Mouse (Mus musculus): ENCODE results near the gene Csrnp3. TPM values are rescaled to one million over a fixed set of nuclear protein-coding genes. Genes with fewer than 3 reads are reported as not detected.
A peak's percentile ranks its signal among the peaks of the same experiment; 100 is the strongest.

Gene Csrnp3
- total RNA-seq, 2 experiments from 2014 or later, result 89.4 to 92.6 TPM

- intact Hi-C loops (cut with DNase I), result no loop called here
- DNase-seq (ENCODE audit: low spot score in 2 of 2), result peak; percentile 35 to 53
Measured at GRCm38 (mm10) chr2:65859767-65860727, 14.5 kb downstream of the Csrnp3 start.

DNA sequence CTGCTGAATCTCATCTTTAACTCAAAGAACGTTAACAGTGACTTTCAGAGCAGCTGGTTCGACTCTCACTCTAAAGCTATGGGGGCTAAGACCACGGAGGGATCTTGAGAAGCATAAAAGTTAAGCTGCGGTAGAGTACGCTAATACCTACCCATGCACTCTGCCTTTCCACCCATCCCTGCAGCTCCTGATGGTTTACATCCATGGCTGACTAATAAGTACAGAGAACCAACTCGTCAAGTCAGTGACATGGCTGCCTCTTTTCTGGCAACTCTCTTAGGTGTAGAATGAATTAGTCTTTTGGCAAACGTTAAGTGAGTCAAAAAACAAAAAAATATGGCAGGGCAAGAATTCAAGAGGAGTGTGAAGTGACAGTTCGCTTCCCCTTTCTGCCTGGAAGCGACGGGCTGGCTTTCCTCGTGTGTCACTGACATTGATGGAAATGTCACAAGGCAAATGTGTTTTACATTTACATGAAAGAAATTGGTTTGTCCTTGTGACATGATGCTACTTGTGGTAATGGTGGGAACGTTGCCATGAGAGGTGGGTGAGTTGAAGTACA, 19.3 kb downstream of the Csrnp3 start:
- intact Hi-C loops (cut with DNase I), result no loop called here
- no peak for DNase-seq (ENCODE audit: low spot score in 2 of 2)

DNA sequence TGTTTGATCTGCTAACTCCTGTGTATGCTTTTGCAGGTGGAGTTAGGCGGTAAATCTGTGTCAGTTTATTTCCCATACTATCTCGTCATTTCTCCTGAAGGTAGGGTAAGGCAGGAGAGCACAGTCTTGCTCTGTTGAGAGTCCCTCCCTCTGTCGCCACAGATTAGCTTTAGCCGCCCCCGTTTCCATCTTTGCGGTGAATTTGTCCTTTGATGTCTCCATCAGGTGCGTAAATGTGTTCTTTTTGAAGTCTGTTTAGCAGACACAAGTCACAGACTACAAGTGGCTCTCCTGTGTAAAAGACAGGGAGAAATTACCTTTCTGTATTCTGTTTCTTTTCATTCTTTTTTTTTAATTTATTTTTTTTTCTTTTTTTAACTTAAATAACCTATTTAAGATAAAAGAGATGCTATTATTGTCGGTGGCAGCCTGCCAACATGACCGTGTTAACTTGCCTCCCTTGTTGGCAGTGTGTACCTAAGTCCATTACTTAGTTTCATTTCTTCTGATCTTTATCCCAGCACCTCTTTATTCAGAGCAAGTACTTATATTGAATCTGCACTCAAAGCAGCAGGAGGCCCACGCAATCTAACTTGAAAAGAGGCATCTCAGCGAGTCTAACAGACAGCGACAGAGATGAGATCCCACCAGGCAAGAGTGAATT, 25.5 kb downstream of the Csrnp3 start:
- intact Hi-C loops (cut with DNase I), result no loop called here

DNA sequence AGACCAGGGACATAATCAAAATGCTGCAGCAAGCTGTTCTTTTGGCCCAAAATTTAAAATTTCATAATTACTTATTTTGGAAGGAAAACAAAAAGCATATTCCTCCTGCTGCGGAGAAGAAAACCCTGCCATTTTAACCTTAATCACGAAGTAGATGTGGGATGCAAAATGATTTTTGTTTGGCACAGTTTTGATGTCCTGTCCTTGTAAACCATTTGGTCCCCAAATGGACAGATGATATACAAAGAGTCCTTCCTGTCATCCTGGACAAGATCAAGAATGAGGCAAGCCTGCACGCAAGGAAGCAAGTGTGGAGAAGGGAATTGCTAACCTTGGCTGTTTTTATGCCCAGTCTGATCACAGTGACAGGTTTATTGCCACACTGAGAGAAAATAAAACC, 46.0 kb downstream of the Csrnp3 start:
- DNase-seq (ENCODE audit: low spot score in 2 of 2), result no peak
- intact Hi-C loops (cut with DNase I), result no loop called here

More for the DNA sequence above, 25.5 kb downstream of the Csrnp3 start:
- DNase-seq (ENCODE audit: low spot score in 2 of 2), result no peak

DNA sequence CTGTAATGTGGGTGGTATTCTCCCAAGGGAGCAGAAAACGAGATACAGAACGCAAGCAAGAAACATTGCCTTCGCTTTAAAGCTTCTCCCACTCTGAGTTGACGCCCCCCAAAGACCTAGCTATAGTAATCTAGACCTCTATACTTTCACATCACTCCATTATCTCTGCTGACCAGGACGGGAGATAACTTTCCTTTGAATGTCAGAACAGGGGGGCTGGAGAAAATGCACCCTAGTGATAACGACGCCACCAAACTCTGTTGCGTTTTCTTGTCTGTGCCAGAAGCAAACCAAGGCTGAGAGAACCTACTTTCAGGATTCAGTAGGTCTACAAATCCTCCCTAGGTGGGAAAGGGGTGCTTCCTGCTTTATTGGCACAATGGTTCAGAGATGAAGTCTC, 47.7 kb downstream of the Csrnp3 start:
- DNase-seq (ENCODE audit: low spot score in 2 of 2), result no peak
- intact Hi-C loops (cut with DNase I), result no loop called here

GRCm38 (mm10) chr2:65894299-65894698, 48.7 kb downstream of the Csrnp3 start:
- intact Hi-C loops (cut with DNase I), result no loop called here
- DNase-seq (ENCODE audit: low spot score in 2 of 2), result no peak

- peak; percentile 31 to 36 for DNase-seq (ENCODE audit: low spot score in 2 of 2)
Measured at GRCm38 (mm10) chr2:65896542-65896941, 51.0 kb downstream of the Csrnp3 start.

DNA sequence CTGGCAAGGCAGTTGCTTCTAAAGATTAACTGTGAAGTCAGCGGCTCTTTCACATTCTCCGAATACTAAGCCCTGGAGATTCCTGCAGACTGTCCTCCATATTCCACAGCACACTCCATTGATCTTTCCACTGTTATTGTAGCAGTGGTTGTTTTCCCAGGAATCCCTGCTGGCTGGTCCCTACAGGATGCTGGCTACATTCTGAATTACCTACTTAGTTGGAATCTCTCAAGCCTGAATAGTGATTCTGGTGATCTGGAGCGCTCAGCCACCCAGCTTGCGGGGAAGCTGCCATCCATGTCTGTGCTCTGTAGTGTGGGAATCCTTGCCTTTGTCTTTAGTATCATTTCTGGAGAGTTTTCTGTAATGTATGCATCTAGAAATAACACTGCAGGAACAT, 51.5 kb downstream of the Csrnp3 start:
- intact Hi-C loops (cut with DNase I), result loop anchor here (5.0 kb wide), 1 partner anchor 50 kb away; the partner anchor contains the start of gene Csrnp3
- DNase-seq (ENCODE audit: low spot score in 2 of 2), result peak in 1 of 2 experiments; percentile 37

More at GRCm38 (mm10) chr2:65896542-65896941, 51.0 kb downstream of the Csrnp3 start:
- intact Hi-C loops (cut with DNase I), result loop anchor here (5.0 kb wide), 1 partner anchor 49 kb away; the partner anchor contains the start of gene Csrnp3

- intact Hi-C loops (cut with DNase I), result loop anchor here (5.0 kb wide), 1 partner anchor 52 kb away; the partner anchor contains the start of gene Csrnp3
- DNase-seq (ENCODE audit: low spot score in 2 of 2), result no peak
Measured at GRCm38 (mm10) chr2:65899478-65899877, 53.9 kb downstream of the Csrnp3 start.

DNA sequence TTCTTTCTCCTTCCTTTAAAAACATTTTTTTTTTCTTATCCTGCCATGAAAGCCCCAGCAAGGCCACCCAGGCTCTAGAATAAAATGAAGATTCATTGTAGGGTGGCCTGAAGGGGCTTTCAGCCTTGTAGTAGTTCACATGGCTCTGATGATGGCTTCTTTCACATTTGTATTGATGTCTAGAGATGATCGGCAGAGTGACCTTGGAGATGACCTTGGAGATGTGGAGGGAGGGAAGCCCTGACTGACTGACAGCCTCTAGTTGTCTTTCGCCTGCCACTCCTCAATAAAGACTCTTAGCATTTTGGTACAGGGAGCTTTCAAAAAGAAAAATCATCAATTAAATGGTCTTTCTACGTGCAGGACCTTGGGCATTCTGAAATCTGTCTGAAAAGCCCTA, 63.0 kb downstream of the Csrnp3 start:
- DNase-seq (ENCODE audit: low spot score in 2 of 2), result no peak
- intact Hi-C loops (cut with DNase I), result no loop called here

- DNase-seq (ENCODE audit: low spot score in 2 of 2), result no peak
- intact Hi-C loops (cut with DNase I), result no loop called here
Measured at GRCm38 (mm10) chr2:65909724-65910521, 64.4 kb downstream of the Csrnp3 start.

DNA sequence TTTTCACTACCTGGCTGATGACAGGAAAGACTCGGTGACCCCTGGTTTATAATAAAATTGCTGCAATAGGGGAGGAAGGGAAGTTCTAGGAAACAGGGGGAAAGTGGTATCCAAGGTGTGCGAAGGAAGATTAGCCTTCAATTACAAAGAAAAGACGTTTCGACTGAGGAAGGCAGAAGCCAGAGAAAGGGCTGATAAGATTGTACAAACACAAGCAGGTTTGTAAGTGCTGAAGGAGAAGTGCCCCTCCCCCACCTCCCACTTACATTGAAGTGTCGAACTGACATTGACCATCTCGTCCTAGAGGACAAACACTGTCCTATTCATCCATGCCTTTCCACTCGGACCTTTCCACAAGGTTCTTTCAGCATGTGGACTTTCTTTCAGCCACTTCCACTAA, 70.4 kb downstream of the Csrnp3 start:
- DNase-seq (ENCODE audit: low spot score in 2 of 2), result no peak
- intact Hi-C loops (cut with DNase I), result no loop called here

GRCm38 (mm10) chr2:65920651-65921412, 75.3 kb downstream of the Csrnp3 start:
- no peak for DNase-seq (ENCODE audit: low spot score in 2 of 2)
- intact Hi-C loops (cut with DNase I), result no loop called here

DNA sequence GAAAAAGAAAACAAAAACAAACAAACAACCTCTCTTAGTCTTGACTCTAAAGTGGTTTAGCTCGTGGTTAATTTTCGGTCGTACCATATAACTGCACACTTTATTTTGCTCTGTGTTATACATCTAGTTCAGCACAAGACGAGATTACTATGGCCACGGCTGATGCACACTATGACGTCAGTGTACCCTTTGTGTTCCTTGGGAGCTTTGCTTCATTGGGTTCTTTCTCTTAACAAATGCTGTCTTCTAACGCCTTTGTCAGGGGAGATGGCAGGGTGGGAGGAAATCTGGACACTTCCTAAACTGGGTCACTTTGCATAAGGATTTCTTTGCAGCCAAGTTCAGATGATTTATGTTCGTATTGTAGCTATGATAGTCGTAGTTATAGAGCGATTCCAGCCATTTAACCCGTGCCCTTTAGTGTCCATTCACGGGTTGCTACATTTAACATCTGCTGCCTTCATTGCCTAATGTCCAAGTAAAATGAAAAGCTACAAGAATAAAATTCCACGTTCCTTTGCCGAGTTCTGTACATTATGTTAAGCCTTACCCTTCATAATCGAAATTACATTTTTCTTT, 79.9 kb downstream of the Csrnp3 start:
- no peak for DNase-seq (ENCODE audit: low spot score in 2 of 2)
- intact Hi-C loops (cut with DNase I), result no loop called here

GRCm38 (mm10) chr2:65926935-65927708, 81.6 kb downstream of the Csrnp3 start:
- DNase-seq (ENCODE audit: low spot score in 2 of 2), result no peak
- intact Hi-C loops (cut with DNase I), result no loop called here

DNA sequence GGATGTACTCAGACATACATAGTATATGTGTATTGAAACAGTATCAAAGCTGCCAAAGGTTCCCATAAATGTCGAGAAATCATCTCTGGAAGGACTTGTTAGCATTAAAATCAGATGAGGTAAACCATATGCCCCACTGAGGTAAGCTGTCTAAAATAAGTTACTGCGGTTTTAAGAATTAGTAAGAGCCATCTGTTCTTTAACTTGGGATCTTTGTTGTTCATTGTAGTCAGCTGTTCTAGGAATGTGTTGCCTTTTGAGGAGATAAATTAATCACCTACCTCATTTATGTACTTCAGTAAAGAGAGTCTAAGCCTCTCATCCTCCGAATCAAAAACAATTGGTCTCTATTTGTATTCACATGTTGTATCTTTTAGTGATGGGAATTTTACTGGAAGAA, 83.7 kb downstream of the Csrnp3 start:
- intact Hi-C loops (cut with DNase I), result no loop called here
- no peak for DNase-seq (ENCODE audit: low spot score in 2 of 2)

- intact Hi-C loops (cut with DNase I), result loop anchor here (2.0 to 5.0 kb wide), 2 partner anchors 83 to 92 kb away; no protein-coding TSS in a partner anchor
- peak; percentile 62 to 71 for DNase-seq (ENCODE audit: low spot score in 2 of 2)
Measured at GRCm38 (mm10) chr2:65929927-65930326, 84.4 kb downstream of the Csrnp3 start.
